15 mouse cellular contexts compared by ENCODE assay signal in the genomic region with DNA sequence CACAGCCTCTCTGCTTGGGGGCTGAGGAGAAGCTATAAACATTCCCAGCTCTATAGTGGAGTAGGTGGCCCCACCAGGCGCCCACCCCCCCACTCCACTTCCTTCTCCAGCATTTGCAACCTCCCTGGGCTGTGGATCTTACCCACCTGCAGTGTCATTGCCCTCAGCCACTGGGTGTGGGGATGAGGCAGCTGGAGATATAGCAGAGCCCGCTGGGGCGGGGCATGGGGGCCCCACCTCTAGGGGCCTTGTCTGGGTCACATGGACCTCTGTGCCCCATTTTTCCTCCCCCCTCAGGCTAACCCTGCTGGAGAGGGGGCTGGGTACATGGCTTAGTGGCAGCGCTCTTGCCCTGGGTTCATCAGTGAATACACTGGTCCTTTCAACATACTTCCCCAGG. TPM values are rescaled to one million over a fixed set of nuclear protein-coding genes. Genes with fewer than 3 reads are reported as not detected.
DNase-seq lines count a peak whose midpoint lies in the region; ATAC-seq lines count a peak whose summit lies in the region.
"Had no signal": no experiment of that assay in that cellular context is flagged by ENCODE, and none has a peak within 500 bp of the region (broad histone marks: within the 10 kb centered on the region; RNA-seq: fewer than 3 reads in every experiment).

Grifin (minus strand) TSS at position 176 of the 400 bp plus-strand sequence.

- no peaks in the 10 kb centered on the region for H3K9me3 ChIP-seq in heart, embryonic 13.5 days
- no peaks in the 10 kb centered on the region for H3K9me3 ChIP-seq in midbrain, embryonic 12.5 days
- no peaks in the 10 kb centered on the region for H3K9me3 ChIP-seq in midbrain, embryonic 15.5 days
- no peaks in the 10 kb centered on the region for H3K9me3 ChIP-seq in limb, embryonic 13.5 days
- H3K9me3 ChIP-seq: embryonic facial prominence, embryonic 13.5 days; neural tube, embryonic 12.5 days had no signal

- H3K9ac ChIP-seq in heart, embryonic 13.5 days: no peak within 1 kb of the TSS
- peak within 1 kb of the TSS; percentile 12; the same call in 1 of the 2 replicates for H3K9ac ChIP-seq in midbrain, embryonic 12.5 days (replicated peaks)
- H3K9ac ChIP-seq in midbrain, embryonic 15.5 days: no peak within 1 kb of the TSS
- H3K9ac ChIP-seq in limb, embryonic 13.5 days: peak within 1 kb of the TSS; percentile 8; the same call in 1 of the 2 replicates
- H3K9ac ChIP-seq: embryonic facial prominence, embryonic 13.5 days; neural tube, embryonic 12.5 days had no signal

- peak within 1 kb of the TSS; percentile 48 for H3K27ac ChIP-seq in heart, embryonic 13.5 days (replicated peaks)
- H3K27ac ChIP-seq in midbrain, embryonic 12.5 days (replicated peaks): 0 out of 2 replicates have a peak within 1 kb of the TSS, but pooled peaks have one; percentile 5
- no peak within 1 kb of the TSS for H3K27ac ChIP-seq in midbrain, embryonic 15.5 days
- no peak within 1 kb of the TSS for H3K27ac ChIP-seq in limb, embryonic 13.5 days
- H3K27ac ChIP-seq: embryonic facial prominence, embryonic 13.5 days; macrophage; neural tube, embryonic 12.5 days had no signal

- DNase-seq in heart, adult 18-20 months: no peak
- peak; percentile 65 for DNase-seq in thymus, postnatal 4 days
- no peak for DNase-seq in left cerebral cortex, postnatal 25 days (ENCODE audit: low spot score in 2 of 2)
- DNase-seq: kidney, adult 9 months had no signal

- intact Hi-C loops in left cerebral cortex, postnatal 25 days (cut with DNase I): no loop called here

- WGBS in heart, embryonic 13.5 days: 71% methylated on average over 4 of the region's 4 CpGs
- 73% methylated on average over 4 of the region's 4 CpGs for WGBS in midbrain, embryonic 12.5 days
- 83% methylated on average over 4 of the region's 4 CpGs for WGBS in midbrain, embryonic 15.5 days
- 82% methylated on average over 4 of the region's 4 CpGs for WGBS in limb, embryonic 13.5 days

- peaks cover 18% of the 10 kb centered on the region for H3K4me1 ChIP-seq in heart, embryonic 13.5 days
- H3K4me1 ChIP-seq in midbrain, embryonic 12.5 days: peaks cover 29% of the 10 kb centered on the region
- peaks cover 4% of the 10 kb centered on the region for H3K4me1 ChIP-seq in midbrain, embryonic 15.5 days
- H3K4me1 ChIP-seq in limb, embryonic 13.5 days: peaks cover 44% of the 10 kb centered on the region

- peaks cover 12% of the 10 kb centered on the region for H3K27me3 ChIP-seq in heart, embryonic 13.5 days (replicated peaks)
- H3K27me3 ChIP-seq in midbrain, embryonic 12.5 days: peaks cover 26% of the 10 kb centered on the region; the same call in 1 of the 2 replicates
- no peaks in the 10 kb centered on the region for H3K27me3 ChIP-seq in midbrain, embryonic 15.5 days (replicated peaks)
- no peaks in the 10 kb centered on the region for H3K27me3 ChIP-seq in limb, embryonic 13.5 days
- H3K27me3 ChIP-seq: embryonic facial prominence, embryonic 13.5 days; neural tube, embryonic 12.5 days had no signal

- H3K4me2 ChIP-seq in heart, embryonic 13.5 days: no peak within 1 kb of the TSS
- no peak within 1 kb of the TSS for H3K4me2 ChIP-seq in midbrain, embryonic 12.5 days (replicated peaks)
- H3K4me2 ChIP-seq in midbrain, embryonic 15.5 days: no peak within 1 kb of the TSS
- H3K4me2 ChIP-seq in limb, embryonic 13.5 days (replicated peaks): no peak within 1 kb of the TSS
- H3K4me2 ChIP-seq: embryonic facial prominence, embryonic 13.5 days; neural tube, embryonic 12.5 days had no signal

- no peak for ATAC-seq in heart, embryonic 13.5 days (ENCODE audit: extremely low read depth, insufficient number of reproducible peaks, low FRiP score, low TSS enrichment)
- no peak for ATAC-seq in midbrain, embryonic 12.5 days (ENCODE audit: low FRiP score, low read depth)
- no peak for ATAC-seq in midbrain, embryonic 15.5 days (replicated peaks)
- no peak for ATAC-seq in limb, embryonic 13.5 days (ENCODE audit: low FRiP score, low read depth)
- ATAC-seq: activated CD4-positive, CD25-positive, alpha-beta regulatory T cell, adult 4 months had no signal

- no peak within 1 kb of the TSS for H3K4me3 ChIP-seq in heart, embryonic 13.5 days
- H3K4me3 ChIP-seq in midbrain, embryonic 12.5 days: no peak within 1 kb of the TSS
- no peak within 1 kb of the TSS for H3K4me3 ChIP-seq in midbrain, embryonic 15.5 days
- no peak within 1 kb of the TSS for H3K4me3 ChIP-seq in limb, embryonic 13.5 days
- H3K4me3 ChIP-seq: embryonic facial prominence, embryonic 13.5 days; neural tube, embryonic 12.5 days had no signal

- no peaks in the 10 kb centered on the region for H3K36me3 ChIP-seq in heart, embryonic 13.5 days
- no peaks in the 10 kb centered on the region for H3K36me3 ChIP-seq in midbrain, embryonic 12.5 days
- no peaks in the 10 kb centered on the region for H3K36me3 ChIP-seq in midbrain, embryonic 15.5 days (replicated peaks)
- no peaks in the 10 kb centered on the region for H3K36me3 ChIP-seq in limb, embryonic 13.5 days
- H3K36me3 ChIP-seq: embryonic facial prominence, embryonic 13.5 days; neural tube, embryonic 12.5 days had no signal

RNA-seq across cellular contexts. Expression of gene Grifin, which starts in this region (rescaled TPM):
- polyA plus RNA-seq in heart, embryonic 13.5 days (2015; fragmentation: Nextera tagmentation; extraction: Ambion mirVana): not detected in 2 replicates
- total RNA-seq in heart, adult 18-20 months (2021): not detected
- not detected in 2 replicates for polyA plus RNA-seq in midbrain, embryonic 12.5 days (2016; fragmentation: Nextera tagmentation; extraction: Ambion mirVana)
- 0.41 TPM in 1 of 2 replicates, not detected in the other for polyA plus RNA-seq in midbrain, embryonic 15.5 days (2015; fragmentation: Nextera tagmentation; extraction: Ambion mirVana)
- polyA plus RNA-seq in limb, embryonic 13.5 days (2015; fragmentation: Nextera tagmentation; extraction: Ambion mirVana): not detected in 2 replicates
- total RNA-seq in left cerebral cortex, postnatal 25 days (2021): not detected
- total RNA-seq: gastrocnemius, postnatal 10 days; left cerebral cortex, postnatal 4 days had no signal
- polyA plus RNA-seq: embryonic facial prominence, embryonic 13.5 days; macrophage; neural tube, embryonic 12.5 days; testis, adult 2 months had no signal

Comparison
In these comparisons a context has a peak if more than half of its experiments do, and no peak if none do; other contexts are left out.
1. H3K27ac ChIP-seq: peak in heart, embryonic 13.5 days (single experiment) and midbrain, embryonic 12.5 days (single experiment); none in midbrain, embryonic 15.5 days (single experiment) and limb, embryonic 13.5 days (single experiment).
2. H3K9ac ChIP-seq: peak in midbrain, embryonic 12.5 days (single experiment) and limb, embryonic 13.5 days (single experiment); none in heart, embryonic 13.5 days (single experiment) and midbrain, embryonic 15.5 days (single experiment).